ENCODE assay signal across 17 mouse cellular contexts in genomic region chr9:123359981-123360380, GRCm38 (mm10).
"Had no signal": no experiment of that assay in that cellular context is flagged by ENCODE, and none has a peak within 500 bp of the region (broad histone marks: within the 10 kb centered on the region; RNA-seq: fewer than 3 reads in every experiment).

No protein-coding gene starts in this region.

- DNase-seq: liver, postnatal 0 days; lung, adult 2 months; lung, postnatal 14 days; lung, postnatal 36 days; right cerebral cortex, postnatal 14 days; thymus, adult 2 months; thymus, postnatal 25 days; thymus, postnatal 4 days had no signal

- H3K4me1 ChIP-seq: lung, embryonic 15.5 days; midbrain, embryonic 13.5 days; midbrain, embryonic 15.5 days; neural tube, embryonic 12.5 days; stomach, embryonic 15.5 days had no signal

- ATAC-seq: liver, postnatal 0 days; lung, postnatal 0 days; midbrain, embryonic 13.5 days; midbrain, embryonic 15.5 days had no signal

- H3K27me3 ChIP-seq: lung, embryonic 15.5 days; midbrain, embryonic 13.5 days; midbrain, embryonic 15.5 days; neural tube, embryonic 12.5 days; stomach, embryonic 15.5 days had no signal

- H3K27ac ChIP-seq: lung, embryonic 15.5 days; macrophage; midbrain, embryonic 13.5 days; midbrain, embryonic 15.5 days; neural tube, embryonic 12.5 days; stomach, embryonic 15.5 days; stomach, postnatal 0 days had no signal

- H3K4me3 ChIP-seq: lung, embryonic 15.5 days; midbrain, embryonic 13.5 days; midbrain, embryonic 15.5 days; neural tube, embryonic 12.5 days; stomach, embryonic 15.5 days had no signal

- H3K36me3 ChIP-seq: lung, embryonic 15.5 days; midbrain, embryonic 13.5 days; midbrain, embryonic 15.5 days; neural tube, embryonic 12.5 days; stomach, embryonic 15.5 days had no signal

- H3K9ac ChIP-seq: liver, postnatal 0 days; lung, embryonic 15.5 days; midbrain, embryonic 13.5 days; midbrain, embryonic 15.5 days; neural tube, embryonic 12.5 days; stomach, embryonic 15.5 days had no signal

- H3K9me3 ChIP-seq: lung, embryonic 15.5 days; midbrain, embryonic 13.5 days; midbrain, embryonic 15.5 days; neural tube, embryonic 12.5 days; stomach, embryonic 15.5 days had no signal

- H3K4me2 ChIP-seq: lung, embryonic 15.5 days; midbrain, embryonic 11.5 days; midbrain, embryonic 13.5 days; midbrain, embryonic 15.5 days; neural tube, embryonic 12.5 days; stomach, embryonic 15.5 days had no signal
